Mouse (Mus musculus) lung, postnatal 0 days (tissue): ENCODE data around the gene Ubash3b. TPM values are rescaled to one million over a fixed set of nuclear protein-coding genes. Genes with fewer than 3 reads are reported as not detected.

ENCODE experiments used
- ATAC-seq: fragments of 200-750 bp; cut with Nextera tagmentation; 2 replicates; pipeline ENCODE4 v1.8.0; 2017; ENCODE audit warnings: moderate library complexity
- DNase-seq: peaks from one replicate; pipeline ENCODE4 v3.0.0-alpha.2; 2016; ENCODE audit warnings: low spot score
- H3K27ac ChIP-seq: fragments of 300-500 bp; sonication (generic); 2 replicates; pipeline ENCODE4 v1.5.1; 2014; ENCODE audit warnings: antibody characterized with exemption, mild to moderate bottlenecking, low read length, mixed read lengths
- H3K27me3 ChIP-seq: fragments of 300-500 bp; sonication (generic); replicated peaks from 2 replicates; pipeline ENCODE4 v1.6.1; 2014; ENCODE audit warnings: low read length, mixed read lengths; ENCODE audit not compliant: insufficient read depth
- H3K36me3 ChIP-seq: fragments of 300-500 bp; sonication (generic); 2 replicates; pipeline ENCODE4 v1.6.1; 2014; ENCODE audit warnings: low read length, mixed read lengths; ENCODE audit not compliant: insufficient read depth
- H3K4me1 ChIP-seq: fragments of 300-500 bp; sonication (generic); 2 replicates; pipeline ENCODE4 v1.6.1; 2014; ENCODE audit warnings: antibody characterized with exemption, low read depth, low read length, mixed read lengths; ENCODE audit not compliant: insufficient read depth
- H3K4me2 ChIP-seq: fragments of 300-500 bp; sonication (generic); replicated peaks from 2 replicates; pipeline ENCODE4 v1.6.1; 2014; ENCODE audit warnings: low read depth, mild to moderate bottlenecking, low read length, moderate library complexity, mixed read lengths
- H3K4me3 ChIP-seq: fragments of 300-500 bp; sonication (generic); 2 replicates; pipeline ENCODE4 v1.5.1; 2014; ENCODE audit warnings: low read depth, low read length
- H3K9ac ChIP-seq: fragments of 300-500 bp; sonication (generic); replicated peaks from 2 replicates; pipeline ENCODE4 v1.6.1; 2014; ENCODE audit warnings: low read depth, mild to moderate bottlenecking
- H3K9me3 ChIP-seq: fragments of 300-500 bp; sonication (generic); 2 replicates; pipeline ENCODE4 v1.6.1; 2016; ENCODE audit warnings: low read length, mixed read lengths
- CTCF ChIP-seq: IDR thresholded peaks from 2 replicates; pipeline ENCODE4 v1.5.1; 2016; ENCODE audit warnings: antibody characterized with exemption, mild to moderate bottlenecking
- EP300 ChIP-seq: IDR thresholded peaks from 2 replicates; pipeline ENCODE4 v1.6.1; 2016; ENCODE audit warnings: antibody characterized with exemption, mild to moderate bottlenecking, control low read depth
- WGBS: fragments of 180-500 bp; shearing (Covaris S2); extraction: QIAGEN DNeasy Blood & Tissue Kit; methylation state at CpG from one replicate; pipeline ENCODE4 v1.1.7; 2014; 5-methylcytosine and 5-hydroxymethylcytosine counted together
- polyA plus RNA-seq: library from polyadenylated mRNA; unstranded; fragments of >200 nt; fragmentation: Nextera tagmentation; extraction: Ambion mirVana; gene quantifications from 2 replicates; pipeline ENCODE4 v1.2.1, GENCODE M21; 2015

Gene Ubash3b
- polyA plus RNA-seq, 1 experiment from 2014 or later: 4.1 TPM

GRCm38 (mm10) chr9:41083386-41084055, 78.0 kb downstream of the Ubash3b start:
- TF ChIP-seq CTCF: no peak
- no peak for TF ChIP-seq EP300
- no peaks in the 10 kb centered on the region for H3K27me3 ChIP-seq
- H3K9me3 ChIP-seq: no peaks in the 10 kb centered on the region
- H3K4me2 ChIP-seq: no peak overlapping the region
- ATAC-seq: no peak
- peaks cover 5% of the 10 kb centered on the region; the same call in 1 of the 2 replicates for H3K4me1 ChIP-seq
- H3K36me3 ChIP-seq: no peaks in the 10 kb centered on the region
- WGBS: 67% methylated on average over 6 of the region's 6 CpGs
- no peak for DNase-seq
- no peak overlapping the region for H3K9ac ChIP-seq
- H3K4me3 ChIP-seq: no peak overlapping the region
- H3K27ac ChIP-seq: no peak overlapping the region

GRCm38 (mm10) chr9:41082891-41083290, 78.6 kb downstream of the Ubash3b start:
- Histone ChIP-seq H3K36me3 (no peaks in the 10 kb centered on the region), H3K9ac (no peak overlapping the region), H3K27ac (no peak overlapping the region), H3K9me3 (no peaks in the 10 kb centered on the region), H3K4me2 (no peak overlapping the region), H3K4me1 (peaks cover 5% of the 10 kb centered on the region; the same call in 1 of the 2 replicates), H3K4me3 (no peak overlapping the region), H3K27me3 (no peaks in the 10 kb centered on the region)
- WGBS: 54% methylated on average over 3 of the region's 3 CpGs
- DNase-seq (no peak), ATAC-seq (no peak)
- no peak for TF ChIP-seq EP300
- TF ChIP-seq CTCF: no peak

- Histone ChIP-seq H3K4me1 (peaks cover 5% of the 10 kb centered on the region; the same call in 1 of the 2 replicates), H3K27me3 (no peaks in the 10 kb centered on the region), H3K27ac (no peak overlapping the region), H3K36me3 (no peaks in the 10 kb centered on the region), H3K9ac (no peak overlapping the region), H3K4me2 (no peak overlapping the region), H3K9me3 (no peaks in the 10 kb centered on the region), H3K4me3 (no peak overlapping the region)
- no peak for TF ChIP-seq CTCF
- TF ChIP-seq EP300: no peak
- ATAC-seq: no peak
- WGBS: 54% methylated on average over 5 of the region's 5 CpGs
- DNase-seq: no peak
Observed at GRCm38 (mm10) chr9:41080877-41081276, 80.6 kb downstream of the Ubash3b start.

GRCm38 (mm10) chr9:41079428-41080155, 81.9 kb downstream of the Ubash3b start:
- H3K4me1 ChIP-seq: peaks cover 3% of the 10 kb centered on the region; the same call in 1 of the 2 replicates
- no peak overlapping the region for H3K4me2 ChIP-seq
- H3K4me3 ChIP-seq: no peak overlapping the region
- no peaks in the 10 kb centered on the region for H3K36me3 ChIP-seq
- DNase-seq (no peak), ATAC-seq (no peak)
- H3K9me3 ChIP-seq: no peaks in the 10 kb centered on the region
- 51% methylated on average over 14 of the region's 14 CpGs for WGBS
- TF ChIP-seq CTCF (no peak), EP300 (no peak)
- no peak overlapping the region for H3K9ac ChIP-seq
- H3K27me3 ChIP-seq: no peaks in the 10 kb centered on the region
- no peak overlapping the region for H3K27ac ChIP-seq

- Histone ChIP-seq H3K27ac (no peak overlapping the region), H3K36me3 (no peaks in the 10 kb centered on the region), H3K4me2 (no peak overlapping the region), H3K27me3 (no peaks in the 10 kb centered on the region), H3K4me1 (no peaks in the 10 kb centered on the region), H3K9ac (no peak overlapping the region), H3K4me3 (no peak overlapping the region), H3K9me3 (no peaks in the 10 kb centered on the region)
- no peak for DNase-seq
- TF ChIP-seq CTCF (no peak), EP300 (no peak)
- whole genome bisulfite sequencing: 86% methylated on average over 4 of the region's 4 CpGs
- ATAC-seq: no peak
Observed at GRCm38 (mm10) chr9:41078198-41078597, 83.3 kb downstream of the Ubash3b start.

- Histone ChIP-seq H3K4me2 (no peak overlapping the region), H3K36me3 (no peaks in the 10 kb centered on the region), H3K27me3 (no peaks in the 10 kb centered on the region), H3K4me3 (no peak overlapping the region), H3K9ac (no peak overlapping the region), H3K9me3 (no peaks in the 10 kb centered on the region), H3K27ac (no peak overlapping the region), H3K4me1 (no peaks in the 10 kb centered on the region)
- DNase-seq (no peak), ATAC-seq (no peak)
- TF ChIP-seq CTCF (no peak), EP300 (no peak)
- 66% methylated on average over 4 of the region's 4 CpGs for WGBS
Observed at GRCm38 (mm10) chr9:41076150-41076549, 85.3 kb downstream of the Ubash3b start.
